Mouse (Mus musculus) liver, adult 2 months (tissue): ENCODE results near the gene Trim12c.

Experiments
- CTCF ChIP-seq: fragments of 200-500 bp; IDR thresholded peaks from 2 replicates; pipeline ENCODE4 v1.5.1; 2011; ENCODE audit warnings: low read depth, low read length, control low read depth
- POLR2A ChIP-seq: fragments of 200-500 bp; IDR thresholded peaks from 2 replicates; pipeline ENCODE4 v1.6.1; 2011; ENCODE audit warnings: low read length, control low read depth; ENCODE audit not compliant: insufficient read depth; ENCODE audit errors: extremely low read depth

DNA sequence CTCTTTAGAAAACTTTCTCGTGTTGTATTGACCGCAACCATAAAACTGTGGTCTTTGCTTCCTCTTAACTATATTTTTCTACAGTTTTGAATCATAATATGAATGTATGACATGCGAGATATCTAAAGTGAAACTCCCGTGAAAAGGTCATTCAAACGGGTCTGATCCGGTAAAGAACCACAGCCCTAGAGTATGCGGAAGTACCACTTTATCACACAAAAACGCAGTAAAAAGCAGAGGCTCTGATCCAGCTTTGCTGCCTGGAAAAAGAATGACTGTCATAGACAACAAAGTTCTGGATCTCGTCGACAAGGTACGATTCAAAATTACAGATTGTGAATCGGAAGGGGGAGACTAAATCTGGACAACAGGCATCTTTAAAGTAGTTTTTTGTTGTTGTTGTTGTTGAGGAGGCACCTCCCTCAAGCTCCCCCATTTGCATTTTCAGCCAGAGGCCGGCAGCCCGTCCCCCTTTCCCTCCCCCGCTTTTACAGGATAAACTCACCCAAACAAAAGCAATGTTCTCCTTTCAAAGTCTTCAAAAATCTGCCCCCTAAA is 38.3 kb downstream of the Trim12c start:
- TF ChIP-seq CTCF (no peak), POLR2A (no peak)
